Mouse (Mus musculus) heart, postnatal 10 days (tissue): ENCODE data around the gene Rere. TPM values are rescaled to one million over a fixed set of nuclear protein-coding genes. Genes with fewer than 3 reads are reported as not detected.
A peak's percentile ranks its signal among the peaks of the same experiment; 100 is the strongest.

Source experiments
- DNase-seq, 2 experiments: peaks; one replicate each; pipeline ENCODE4 v3.0.0; 2021
- intact Hi-C: fragments of 180-260 bp; cut with DNase I; formaldehyde crosslinking; loops from one replicate; pipeline ENCODE4 v1.15.1; 2025
- total RNA-seq, 2 experiments: library from RNA; stranded (reverse); gene quantifications; 2 replicates each; pipeline ENCODE4 v1.2.3; 2021

The Rere gene
- total RNA-seq, 2 experiments from 2014 or later, result 62.1 to 68.0 TPM

GRCm38 (mm10) chr4:150338906-150339650 lies 57.6 kb downstream of the Rere start:
- intact Hi-C loops, result no loop called here

GRCm38 (mm10) chr4:150340796-150341525 lies 59.5 kb downstream of the Rere start:
- DNase-seq, result no peak
- intact Hi-C loops, result no loop called here

More at GRCm38 (mm10) chr4:150338906-150339650, 57.6 kb downstream of the Rere start:
- DNase-seq, result peak; percentile 44 to 55

DNA sequence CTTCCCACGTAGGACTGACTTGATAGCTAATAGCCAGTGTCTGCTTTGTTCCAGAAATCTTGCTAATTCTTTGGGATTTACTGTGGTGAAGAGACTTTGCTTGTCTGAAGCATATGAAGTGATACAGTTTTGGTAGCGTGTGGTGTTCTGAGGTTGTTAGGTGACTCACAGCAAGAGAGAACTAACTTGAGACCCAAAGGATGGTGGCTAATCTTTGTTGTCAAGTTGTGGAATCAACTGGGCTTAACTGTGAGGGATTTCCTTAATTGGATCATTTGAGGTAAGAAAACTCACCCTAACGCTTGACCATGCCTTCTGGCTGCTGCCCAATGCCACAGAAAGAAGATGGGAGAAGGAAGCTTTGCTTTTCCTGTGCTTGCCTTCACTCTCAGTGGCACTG lies 63.1 kb downstream of the Rere start:
- intact Hi-C loops, result no loop called here
- DNase-seq, result no peak

DNA sequence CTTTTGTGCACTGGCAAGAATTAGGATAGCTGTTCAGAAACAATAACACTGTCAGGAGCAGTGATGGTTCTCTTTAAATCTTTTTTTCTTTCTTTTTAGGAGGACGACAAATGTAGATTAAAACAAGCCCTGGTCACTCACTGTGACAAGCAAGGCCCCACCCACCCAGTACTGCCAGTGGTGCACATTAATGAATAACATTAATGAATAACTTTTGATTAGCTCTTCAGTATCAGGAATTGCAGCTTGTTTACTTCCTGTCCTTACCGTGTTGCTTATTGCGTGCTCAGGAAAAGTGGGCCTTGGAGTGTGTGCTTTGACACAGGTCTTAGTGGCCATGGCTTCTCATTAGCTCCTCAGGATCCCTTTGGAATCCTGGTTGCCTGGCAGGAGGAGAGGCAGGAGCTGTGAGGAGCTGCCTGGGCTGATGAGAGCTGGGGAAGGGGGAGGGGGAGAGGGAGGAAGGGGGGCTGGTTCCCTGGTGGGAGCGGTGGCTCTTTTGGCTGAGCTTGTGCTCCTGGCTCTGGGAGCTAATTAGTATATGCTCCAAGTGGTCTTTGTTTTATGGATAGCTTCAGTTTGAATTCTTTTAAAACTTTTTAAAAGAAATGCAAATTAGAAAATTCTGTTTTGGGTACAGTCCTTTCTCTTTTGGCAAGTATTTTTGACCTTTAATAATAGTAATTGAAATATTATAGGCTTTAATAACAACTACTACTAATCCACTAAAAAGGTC lies 65.4 kb downstream of the Rere start:
- intact Hi-C loops, result loop anchor here (1.0 to 5.0 kb wide), 3 partner anchors 90 to 280 kb away; no protein-coding TSS in a partner anchor
- no peak for DNase-seq

DNA sequence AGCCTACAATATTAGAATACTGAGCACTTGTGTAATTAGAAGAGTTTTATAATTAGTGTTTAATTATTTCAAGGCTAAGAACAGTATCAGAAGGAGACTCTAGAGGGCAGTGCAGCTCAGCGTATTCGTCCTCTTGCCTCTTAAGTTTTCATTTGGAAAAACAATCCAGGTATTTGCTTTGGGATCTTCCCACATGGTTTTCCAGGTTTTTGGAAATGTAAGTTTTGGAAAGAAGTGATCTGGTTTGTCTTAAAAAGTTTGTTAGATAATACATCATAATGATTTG lies 65.9 kb downstream of the Rere start:
- peak in 1 of 2 experiments; percentile 53 for DNase-seq
- intact Hi-C loops, result loop anchor here (1.0 to 5.0 kb wide), 3 partner anchors 91 to 280 kb away; no protein-coding TSS in a partner anchor

DNA sequence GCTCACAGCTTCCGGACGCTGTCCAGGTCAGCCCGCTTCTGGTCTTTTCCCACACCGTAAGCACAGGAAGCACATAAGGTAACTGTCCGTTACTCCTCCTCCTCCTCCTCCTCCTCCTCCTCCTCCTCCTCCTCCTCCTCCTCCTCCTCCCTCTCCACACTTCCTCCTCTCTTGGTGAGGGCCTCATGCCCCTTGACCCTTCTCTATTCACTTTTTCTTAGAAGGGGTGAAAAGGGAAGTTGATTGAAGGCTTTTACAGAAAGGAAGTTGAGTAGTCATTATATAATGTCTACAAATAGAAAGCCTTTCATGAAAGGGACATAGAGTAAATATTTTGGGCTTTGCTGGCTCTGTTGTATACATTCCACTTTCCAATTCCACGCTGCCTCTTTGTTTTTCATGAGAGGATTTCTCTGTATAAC lies 68.2 kb downstream of the Rere start:
- intact Hi-C loops, result loop anchor here (2.0 to 5.0 kb wide), 2 partner anchors 57 to 278 kb away; no protein-coding TSS in a partner anchor
- no peak for DNase-seq

DNA sequence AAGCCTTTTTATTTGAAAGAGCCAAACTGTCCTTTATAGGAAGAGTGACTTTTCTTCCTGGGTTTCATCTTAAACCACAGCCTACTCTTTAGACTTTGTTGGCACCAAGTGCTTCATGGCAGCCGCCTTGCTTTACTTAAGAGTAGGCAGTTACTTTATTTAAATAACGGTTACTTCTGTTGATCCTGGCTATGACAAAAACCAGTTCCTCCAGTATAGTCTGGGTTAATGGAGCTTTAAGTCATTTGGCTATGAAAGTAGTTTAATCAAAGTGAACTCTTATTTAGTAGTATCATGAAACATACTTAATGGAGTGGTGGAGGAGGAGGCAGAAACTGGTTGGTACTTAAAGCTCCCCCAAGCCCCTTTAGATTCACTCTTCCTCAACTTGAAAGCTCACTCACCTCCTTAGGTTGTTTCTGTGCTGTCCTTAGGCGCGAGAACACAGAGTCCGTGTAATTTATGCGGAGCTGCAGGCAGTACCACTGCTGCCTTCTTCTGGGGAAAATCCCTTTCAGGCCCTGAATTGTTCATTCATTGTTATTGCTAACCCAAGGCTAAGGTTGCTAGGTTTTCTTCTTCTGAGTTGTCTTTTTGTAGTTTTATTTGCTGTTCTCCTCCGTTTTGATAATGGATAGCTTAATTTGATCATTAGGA lies 70.1 kb downstream of the Rere start:
- intact Hi-C loops, result no loop called here
- DNase-seq, result no peak

DNA sequence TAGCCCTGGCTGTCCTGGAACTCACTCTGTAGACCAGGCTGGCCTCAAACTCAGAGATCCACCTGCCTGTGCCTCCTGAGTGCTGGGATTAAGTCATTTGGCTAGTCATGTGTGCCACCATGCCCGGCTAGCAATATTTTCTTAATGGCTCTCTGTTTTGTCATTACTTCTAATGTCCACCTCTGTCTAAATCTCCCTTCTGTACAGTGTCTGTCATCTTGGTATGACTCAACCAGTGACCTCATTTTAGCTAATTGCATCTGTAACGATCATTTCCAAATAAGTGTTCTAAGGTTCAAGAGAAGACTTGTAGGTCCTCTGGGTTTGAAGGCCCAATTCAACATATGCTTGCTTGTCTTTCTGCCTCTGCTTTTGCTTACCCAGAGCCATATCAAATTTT lies 71.3 kb downstream of the Rere start:
- DNase-seq, result no peak
- intact Hi-C loops, result no loop called here

GRCm38 (mm10) chr4:150353376-150353900 lies 72.0 kb downstream of the Rere start:
- DNase-seq, result no peak
- intact Hi-C loops, result no loop called here

- no peak for DNase-seq
- intact Hi-C loops, result no loop called here
Observed at GRCm38 (mm10) chr4:150355801-150356200, 74.4 kb downstream of the Rere start.

DNA sequence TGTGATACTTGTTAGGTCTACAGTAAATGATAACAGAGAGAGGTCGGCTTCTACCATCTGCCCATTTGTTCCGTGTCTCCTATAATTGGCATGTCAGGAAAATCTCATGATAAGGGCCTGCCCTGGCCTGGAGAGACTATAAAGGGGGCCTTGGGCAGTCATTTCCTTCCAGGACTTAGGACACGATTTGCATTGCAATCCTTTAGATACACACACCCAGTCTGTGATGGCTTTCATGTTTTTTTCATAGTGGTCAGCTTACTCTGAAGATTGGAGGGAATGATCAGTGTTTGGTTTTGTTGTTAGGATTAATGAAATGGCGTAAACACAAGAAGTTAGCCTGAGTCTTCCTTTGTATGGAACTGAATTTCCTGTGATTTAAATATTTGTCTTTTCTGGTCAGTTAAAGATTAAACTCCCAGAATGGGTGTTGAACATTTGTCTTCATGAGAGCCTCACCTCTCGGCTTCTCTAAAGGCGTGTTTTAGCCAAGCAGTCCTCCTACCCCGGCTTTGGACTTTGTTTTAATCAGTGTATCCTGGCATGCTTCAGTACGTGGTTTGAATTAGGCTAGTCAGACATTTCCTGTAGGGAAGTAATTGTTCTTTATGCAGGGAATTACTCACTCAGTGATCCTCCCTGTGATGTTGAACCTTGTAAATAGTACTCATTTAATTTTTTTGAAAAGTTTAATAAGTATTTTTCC lies 80.7 kb downstream of the Rere start:
- intact Hi-C loops, result no loop called here
- DNase-seq, result no peak

GRCm38 (mm10) chr4:150362858-150363257 lies 81.4 kb downstream of the Rere start:
- DNase-seq, result no peak
- intact Hi-C loops, result no loop called here

- no peak for DNase-seq
- intact Hi-C loops, result no loop called here
Observed at GRCm38 (mm10) chr4:150364786-150365185, 83.3 kb downstream of the Rere start.

DNA sequence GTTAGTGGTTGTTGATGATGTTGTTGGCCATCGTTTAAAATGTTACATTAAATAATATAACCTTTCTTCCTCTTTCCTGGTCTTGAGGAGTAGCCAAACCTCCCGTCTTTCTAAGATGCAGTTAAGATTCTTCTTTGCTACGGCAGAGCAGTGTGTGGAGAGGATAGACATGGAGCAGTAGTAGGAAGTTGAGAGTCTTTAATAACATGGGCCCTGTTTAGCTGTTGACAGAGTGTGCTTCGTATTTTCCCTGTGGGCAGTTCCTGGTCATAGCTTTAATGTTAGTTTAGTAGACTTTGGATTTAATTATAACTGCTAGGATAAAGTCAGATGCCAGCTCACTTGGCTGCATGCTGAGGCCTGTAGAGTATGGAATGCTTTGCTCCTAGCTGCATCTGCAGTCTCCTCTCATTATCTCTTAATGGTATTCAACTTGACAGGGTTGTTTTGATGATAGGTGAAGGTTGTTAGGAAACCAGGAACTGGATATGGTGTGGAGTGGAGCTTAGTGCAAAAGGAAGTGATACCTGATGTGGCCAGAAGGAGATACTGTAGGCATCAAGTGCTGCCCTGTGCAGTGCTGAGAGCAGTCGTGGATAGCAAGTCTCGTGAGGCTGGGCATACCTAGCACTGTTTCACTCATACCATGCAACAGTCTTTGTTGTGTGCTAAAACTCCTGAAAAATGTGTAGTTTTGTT lies 85.2 kb downstream of the Rere start:
- intact Hi-C loops, result no loop called here
- peak; percentile 71 for DNase-seq

DNA sequence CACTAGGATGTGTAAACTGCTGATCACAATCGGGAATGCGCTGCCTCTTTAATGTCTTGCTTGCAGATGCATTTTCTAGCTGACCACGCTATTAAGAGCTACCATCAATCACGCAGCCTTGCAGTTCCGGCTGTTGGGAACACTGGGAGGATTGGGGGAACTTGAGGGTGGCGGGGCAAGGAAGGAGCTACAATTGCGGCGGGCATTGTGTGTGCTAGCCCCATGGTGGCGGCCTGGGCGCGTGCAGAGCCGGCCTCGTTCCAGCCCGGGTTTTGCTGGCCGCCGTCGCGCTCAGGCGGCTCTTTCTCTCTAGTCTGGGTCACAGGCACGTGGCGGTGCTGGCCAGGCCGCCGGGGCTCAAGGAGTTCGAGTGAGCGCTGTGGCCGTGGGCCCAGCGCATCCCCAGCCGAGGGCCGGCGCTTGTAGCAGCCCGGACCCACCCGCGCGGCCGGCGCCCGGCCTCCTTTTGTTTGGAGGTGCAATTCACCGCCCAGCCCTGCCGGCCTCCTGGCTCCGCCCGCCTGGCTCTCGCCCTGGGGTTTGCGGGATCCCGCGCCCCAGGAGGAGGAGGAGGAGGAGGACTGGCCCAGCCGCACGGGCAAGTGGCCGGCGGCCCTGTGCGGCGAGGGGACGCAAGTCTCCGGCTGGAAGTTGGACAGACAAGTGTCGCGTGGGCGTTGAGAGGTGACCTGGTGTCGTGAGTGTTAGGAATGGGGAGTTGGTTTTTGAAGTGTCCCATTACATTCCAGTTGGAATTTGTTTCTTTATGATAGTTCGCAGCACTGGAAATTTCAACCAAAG lies 90.3 kb downstream of the Rere start:
- intact Hi-C loops, result loop anchor here (2.0 kb wide), 1 partner anchor 75 kb away; no protein-coding TSS in a partner anchor
- peak; percentile 90 for DNase-seq

GRCm38 (mm10) chr4:150372631-150373041 lies 91.2 kb downstream of the Rere start:
- DNase-seq, result no peak

DNA sequence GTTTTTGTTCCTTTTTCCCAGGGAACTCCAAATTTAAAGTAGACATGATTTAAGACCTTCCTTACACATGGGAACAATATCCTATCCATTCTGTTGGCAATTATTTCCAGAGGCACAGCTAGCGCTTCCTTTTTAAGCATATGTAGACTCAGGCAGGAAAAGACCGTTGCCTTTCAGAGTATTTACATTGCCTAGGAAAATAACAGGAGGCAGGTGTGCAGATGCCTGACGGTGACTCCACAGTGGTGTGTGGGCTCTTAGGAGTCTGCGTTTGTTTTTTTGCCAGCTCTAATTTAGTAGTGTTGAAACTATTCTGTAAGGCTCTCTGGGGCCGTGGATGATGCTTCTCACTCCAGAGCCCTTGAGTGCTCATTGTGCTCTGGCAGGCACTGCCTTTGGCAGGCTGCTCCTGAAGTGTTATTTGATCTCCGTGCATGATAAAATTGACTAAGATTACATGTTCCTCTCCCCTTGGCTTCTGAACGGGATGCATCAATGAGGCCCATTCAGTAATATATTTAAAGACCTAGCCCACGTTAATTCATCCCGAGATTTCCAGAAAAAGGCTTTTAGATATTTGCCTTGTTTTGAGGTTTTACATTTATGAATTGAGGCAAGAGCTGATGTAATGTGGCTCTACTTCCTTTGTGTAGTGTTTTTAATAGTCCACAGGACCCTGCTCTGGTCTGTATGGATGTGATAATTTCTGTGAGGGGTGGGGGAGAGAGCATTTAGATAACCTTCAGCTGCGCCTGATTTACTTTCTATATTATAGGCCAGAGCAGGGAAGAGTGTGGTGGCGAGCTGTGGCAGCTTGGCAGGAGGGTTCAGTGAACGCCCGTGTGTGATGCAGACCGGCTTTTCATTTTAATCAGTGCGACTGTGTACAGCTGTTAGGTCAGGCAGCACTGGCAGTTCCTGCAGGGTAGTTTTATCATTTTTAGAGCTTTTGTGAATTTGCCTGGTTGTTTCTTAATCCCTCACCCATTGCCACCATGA lies 92.0 kb downstream of the Rere start:
- intact Hi-C loops, result loop anchor here (2.0 kb wide), 1 partner anchor 73 kb away; no protein-coding TSS in a partner anchor
- peak; percentile 46 to 52 for DNase-seq

More at GRCm38 (mm10) chr4:150372631-150373041, 91.2 kb downstream of the Rere start:
- intact Hi-C loops, result loop anchor here (2.0 kb wide), 1 partner anchor 74 kb away; no protein-coding TSS in a partner anchor
